Mouse (Mus musculus): ENCODE measurements at regions not wholly inside any gene's neighbourhood (a gene's known extent, or its start where the extent isn't known, plus 50 kb on each side); places are given as distances from the start of the nearest gene placed in this dataset.
A peak's percentile ranks its signal among the peaks of the same experiment; 100 is the strongest.

DNA sequence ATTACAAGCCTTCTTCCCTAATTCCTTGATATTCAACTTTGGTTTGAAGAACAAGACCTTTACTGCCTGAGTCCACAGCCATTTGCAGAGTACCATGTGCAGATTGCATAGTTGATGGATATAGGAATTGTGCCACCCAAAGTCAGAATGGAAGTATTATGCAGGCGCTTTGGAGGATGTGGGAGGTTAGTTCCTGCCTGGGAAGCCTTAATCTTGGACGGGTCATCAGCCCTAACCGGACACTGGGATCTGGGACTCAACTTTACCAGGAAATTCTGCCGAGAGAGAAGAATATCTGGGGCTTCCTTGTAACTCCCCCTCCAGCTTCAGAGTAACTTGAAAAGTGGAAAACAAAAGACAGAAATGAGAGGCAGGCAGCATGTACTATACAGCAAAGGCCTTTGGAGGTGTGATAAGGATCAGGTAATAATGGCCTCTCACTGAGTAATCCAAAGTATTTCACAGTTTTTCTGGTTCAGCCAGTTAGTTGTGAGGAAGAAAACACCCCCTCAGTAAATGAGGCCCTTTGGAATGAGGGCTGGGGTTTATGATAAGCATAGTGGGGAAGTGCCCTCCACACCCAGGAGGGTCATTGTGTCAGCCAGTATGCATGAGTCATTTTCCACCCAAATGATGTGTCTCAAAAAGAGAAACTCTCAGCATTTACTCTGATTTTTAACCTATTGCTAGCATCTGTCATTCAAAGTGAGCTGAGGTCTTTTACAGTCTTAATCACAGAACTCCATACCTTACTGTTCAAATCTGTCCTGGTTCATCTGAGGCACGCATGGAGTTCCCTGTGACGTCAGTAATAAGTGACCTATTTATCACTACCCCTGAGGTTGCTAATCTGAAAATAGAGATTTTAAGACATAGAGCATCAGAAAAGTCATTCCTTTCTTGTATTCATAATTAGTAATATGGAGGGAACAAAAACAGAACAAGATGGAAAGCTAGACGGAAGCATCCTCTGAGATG lies 91.7 kb upstream of the Klf6 start:
- no peak for ATAC-seq (ENCODE audit: low TSS enrichment)

DNA sequence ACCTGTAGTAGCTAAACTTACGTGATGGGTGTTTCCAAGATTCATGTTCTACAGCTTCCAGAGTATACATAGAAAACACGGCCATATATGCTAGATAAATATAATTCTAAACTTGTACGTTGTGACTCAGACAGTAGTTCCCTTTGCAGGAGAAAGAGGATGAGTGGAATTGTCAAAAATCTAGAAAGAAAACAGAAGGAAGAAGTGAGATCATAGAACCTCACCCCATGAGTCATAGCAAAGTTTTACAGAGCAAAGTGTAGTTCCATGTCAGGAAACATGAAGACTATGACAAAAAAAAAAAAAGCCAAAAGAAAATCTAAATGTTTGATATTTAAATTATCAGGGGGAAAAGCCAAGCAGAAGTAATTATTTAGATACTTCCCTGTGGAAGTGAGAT lies 87.5 kb upstream of the Klf6 start:
- ATAC-seq (ENCODE audit: low TSS enrichment) = no peak

DNA sequence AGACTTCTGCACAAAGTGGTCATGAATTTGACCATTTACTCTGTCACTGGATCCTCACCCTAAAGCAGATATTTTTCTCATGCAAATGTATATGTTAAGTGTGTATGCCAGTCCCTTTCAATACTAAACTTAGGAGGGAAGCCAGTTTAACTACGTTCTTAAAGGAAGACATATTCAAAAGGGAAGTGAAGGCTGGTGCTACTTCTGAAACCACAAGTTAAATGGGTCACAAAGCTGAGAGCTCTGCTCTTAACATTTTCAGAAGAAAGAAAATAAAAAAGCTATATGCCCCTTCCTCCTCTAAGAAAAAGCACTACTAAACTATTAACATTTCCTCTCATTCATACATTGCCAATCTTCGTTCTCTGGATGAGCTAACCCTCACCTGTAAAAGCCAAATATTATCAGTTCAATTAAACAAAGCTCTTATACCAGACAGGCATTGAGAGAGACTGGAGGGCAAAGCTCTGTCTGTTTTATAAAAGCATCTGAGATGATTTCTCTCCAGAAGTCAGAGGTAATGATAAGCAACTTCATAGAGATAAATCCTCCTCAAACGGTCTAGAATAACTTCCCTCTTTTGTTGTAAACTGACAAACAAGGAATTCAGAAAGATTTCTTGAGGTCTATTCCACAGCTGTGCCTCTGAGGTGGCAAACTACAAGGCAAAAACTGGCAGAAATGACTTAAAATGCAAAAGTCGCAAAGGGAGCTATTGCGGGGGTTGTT lies 82.7 kb upstream of the Klf6 start:
- peak; percentile 38; the same call in 1 of the 2 replicates for ATAC-seq (ENCODE audit: low TSS enrichment)

DNA sequence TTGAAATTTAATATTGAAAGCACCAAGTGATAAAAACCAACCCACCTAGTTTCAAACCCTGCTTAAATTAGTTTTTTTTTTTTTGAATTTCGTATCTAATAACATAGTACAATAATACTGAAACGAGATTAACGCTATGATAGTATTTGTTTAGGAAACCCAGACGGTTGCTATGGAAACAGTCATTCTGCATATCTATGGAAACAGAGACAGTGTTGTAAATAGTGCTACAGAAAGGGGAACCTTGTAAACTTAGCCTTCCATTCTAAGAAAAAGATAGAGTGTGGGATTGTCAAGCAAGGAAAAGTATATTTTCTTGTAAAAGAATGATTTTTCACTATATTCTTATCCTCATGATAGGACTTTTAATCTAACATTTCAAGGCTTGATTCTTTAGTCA lies 81.9 kb upstream of the Klf6 start:
- no peak for ATAC-seq (ENCODE audit: low TSS enrichment)

DNA sequence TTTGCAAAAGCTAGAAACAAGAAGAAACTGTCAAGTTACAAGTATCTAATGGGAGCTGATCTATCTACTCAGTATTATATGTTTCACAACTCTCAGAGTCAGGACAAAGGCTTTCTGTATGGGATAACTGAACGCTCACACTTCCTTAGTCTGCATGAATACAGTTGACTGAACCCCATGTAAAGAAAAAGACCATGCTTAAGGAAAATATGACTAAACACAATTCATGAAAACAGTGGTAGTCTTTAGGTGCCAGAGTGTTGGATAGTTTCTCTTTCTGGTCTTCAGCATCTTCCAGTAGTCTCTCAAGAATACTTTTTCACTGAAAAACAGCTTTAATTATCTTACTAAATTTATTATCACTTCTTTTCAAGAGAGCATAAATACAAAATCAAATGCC lies 78.7 kb upstream of the Klf6 start:
- ATAC-seq (ENCODE audit: low TSS enrichment) = no peak

DNA sequence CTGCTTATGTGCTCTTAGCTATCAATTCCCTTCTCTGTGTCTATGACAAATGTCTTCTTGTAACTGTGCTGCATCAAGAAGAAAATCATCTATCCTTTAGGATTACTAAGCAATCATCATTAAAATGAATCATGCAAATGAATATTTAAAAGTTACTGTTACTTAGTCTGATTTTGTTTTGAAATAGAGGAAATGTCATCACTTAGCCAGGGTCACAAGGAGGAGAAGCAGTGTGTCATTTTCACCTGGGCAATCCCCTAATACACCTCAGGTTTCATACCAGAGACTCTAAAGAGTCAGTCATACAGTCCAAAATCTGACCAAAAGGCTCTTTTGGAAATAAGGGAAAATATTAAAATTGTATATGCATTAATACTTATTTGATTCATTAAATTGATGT lies 74.2 kb upstream of the Klf6 start:
- ATAC-seq (ENCODE audit: low TSS enrichment) = no peak

DNA sequence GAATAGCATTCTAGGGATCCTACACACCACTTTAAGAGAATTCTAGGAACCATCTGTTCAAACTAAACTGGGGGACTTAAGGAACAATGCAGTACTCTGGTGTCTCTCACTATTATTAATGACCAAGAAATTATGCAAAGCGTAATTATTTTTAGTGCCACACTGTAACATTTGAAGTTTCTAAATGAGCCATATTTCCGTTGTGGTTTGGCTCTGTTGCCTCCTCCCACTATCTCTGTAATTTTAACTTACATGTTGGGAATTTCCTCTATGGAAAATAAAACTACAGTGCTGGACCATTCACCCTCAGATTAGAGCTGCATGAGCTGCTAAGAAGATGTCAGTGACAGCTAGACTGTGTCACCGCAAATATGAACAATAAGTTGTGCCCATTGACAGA lies 72.0 kb upstream of the Klf6 start:
- peak; percentile 16; the same call in 1 of the 2 replicates for ATAC-seq (ENCODE audit: low TSS enrichment)

DNA sequence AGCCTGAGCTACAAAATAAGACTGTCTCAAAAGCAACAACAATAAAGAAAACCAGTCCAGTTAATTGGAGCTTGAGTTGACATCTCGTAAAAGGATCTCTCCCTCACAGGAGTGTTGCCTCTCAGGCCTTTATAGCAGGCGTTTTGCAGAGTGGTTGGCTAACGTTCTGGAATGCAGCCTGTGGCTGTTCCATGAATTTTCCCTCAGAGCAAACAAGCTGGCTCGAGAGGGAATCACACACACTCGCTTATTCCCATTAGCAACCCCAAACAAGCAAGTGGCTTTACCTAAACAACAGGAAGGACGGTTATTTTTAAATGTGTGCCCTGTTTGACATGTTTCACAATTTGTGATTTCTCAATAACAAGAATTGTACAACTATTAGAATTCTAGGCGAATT lies 59.2 kb upstream of the Klf6 start:
- ATAC-seq (ENCODE audit: low TSS enrichment) = no peak

DNA sequence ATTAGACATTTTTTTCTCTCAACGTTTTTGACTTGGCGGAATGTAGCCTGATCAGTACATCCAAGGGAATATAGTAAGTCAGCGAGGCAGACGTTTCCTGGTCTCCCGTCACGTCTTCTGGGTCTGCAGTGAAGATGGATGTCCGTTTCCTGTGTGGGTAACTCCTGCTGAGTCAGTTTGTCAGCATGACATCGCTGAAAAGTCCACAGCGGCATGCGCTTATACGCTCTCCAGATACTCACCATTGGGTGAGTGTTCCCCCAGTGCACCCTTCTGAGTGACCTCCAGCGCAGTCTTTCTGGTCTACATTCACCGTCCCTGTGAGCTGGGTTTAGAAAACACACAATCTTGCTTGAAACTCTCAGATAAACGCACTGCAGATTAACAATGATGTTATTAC lies 58.5 kb upstream of the Klf6 start:
- no peak for ATAC-seq (ENCODE audit: low TSS enrichment)

DNA sequence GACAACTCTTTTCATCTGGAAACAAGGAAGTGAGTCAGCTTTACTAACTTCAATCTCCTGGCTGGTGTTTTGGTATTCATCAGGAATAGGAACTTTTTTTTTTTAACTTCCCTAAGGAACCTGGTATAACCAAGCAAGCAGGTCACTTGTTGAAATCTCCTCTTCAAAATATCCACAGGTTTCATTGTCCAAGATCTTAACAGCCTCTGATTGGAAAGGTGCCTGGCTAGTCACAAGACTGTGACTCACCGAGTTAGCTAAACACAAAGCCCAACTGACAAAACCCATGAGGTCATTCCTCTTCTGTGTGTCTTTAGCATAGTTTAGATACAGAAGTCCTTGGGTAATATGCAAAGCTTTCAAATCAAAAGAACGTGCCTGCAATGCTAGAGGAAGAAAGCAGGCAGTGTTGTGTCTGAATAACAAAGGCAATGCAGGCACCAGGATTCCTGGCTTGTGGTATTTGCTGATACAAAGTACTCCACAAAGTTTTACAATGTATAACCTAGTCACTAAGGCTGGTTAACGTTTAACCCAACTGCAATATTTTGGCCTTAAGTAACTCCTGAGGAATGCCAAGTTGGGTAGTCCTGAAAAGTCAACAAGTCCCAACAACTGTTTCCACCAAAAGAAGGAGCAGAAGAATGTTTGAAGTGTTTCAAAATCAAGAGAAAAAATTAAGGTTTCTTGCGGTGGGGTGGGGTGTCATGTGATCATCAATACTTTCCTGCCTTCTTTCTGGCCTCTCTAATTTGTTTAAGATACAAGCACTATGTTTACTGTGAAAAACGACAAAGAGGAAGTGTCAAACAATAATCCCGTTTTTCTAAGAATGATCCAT lies 57.5 kb upstream of the Klf6 start:
- ATAC-seq (ENCODE audit: low TSS enrichment) = 0 out of 2 replicates have a peak, but pooled peaks have one; percentile 38

DNA sequence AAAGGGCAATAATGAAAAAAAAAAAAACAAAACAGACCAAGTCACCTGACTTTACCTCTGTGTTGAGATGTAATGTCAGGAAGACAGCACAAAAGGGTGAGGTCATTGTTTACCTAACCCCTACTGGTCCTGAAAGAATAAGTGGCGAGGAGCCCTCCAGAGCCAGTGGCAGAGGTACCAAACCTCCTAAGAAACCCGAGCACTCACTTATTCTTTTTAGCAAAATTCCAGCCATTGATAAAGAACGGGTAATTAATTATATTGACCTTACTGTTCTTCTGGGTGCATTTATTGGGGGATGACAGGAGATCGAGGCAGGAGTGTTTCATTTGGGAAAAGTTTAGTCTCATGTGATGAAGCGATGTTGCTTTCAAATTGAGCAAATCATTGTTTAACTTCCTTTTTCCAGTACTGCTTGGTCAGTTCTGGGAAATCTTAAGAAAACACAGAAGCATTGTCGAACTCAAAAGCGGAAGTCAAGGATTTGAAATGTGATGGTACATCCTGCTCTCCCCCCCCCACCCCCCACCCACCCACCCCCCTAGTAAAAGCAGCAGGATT lies 56.8 kb upstream of the Klf6 start:
- no peak for ATAC-seq (ENCODE audit: low TSS enrichment)

DNA sequence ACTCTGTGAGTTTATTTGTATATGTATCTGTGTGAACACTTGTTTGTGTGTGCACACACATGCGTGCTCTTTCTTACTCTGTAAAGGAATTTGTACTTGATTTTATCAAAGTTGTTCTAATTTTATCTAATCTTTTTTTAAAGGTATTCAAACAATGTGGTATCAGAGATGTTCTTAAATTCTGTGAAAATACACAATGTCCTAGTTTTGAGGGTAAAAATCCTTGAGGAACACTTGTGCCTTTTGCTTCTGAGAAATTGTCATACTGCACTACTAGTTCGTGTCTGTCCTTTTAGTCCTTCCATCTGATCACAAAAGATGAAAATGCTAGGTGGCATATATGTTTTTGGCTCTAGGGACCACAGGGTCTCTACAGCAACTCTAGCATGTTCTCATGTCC lies 52.9 kb upstream of the Klf6 start:
- ATAC-seq (ENCODE audit: low TSS enrichment) = no peak

Measured in frontal cortex, adult (tissue).